Mouse (Mus musculus): ENCODE results near the gene Slamf8. TPM values are rescaled to one million over a fixed set of nuclear protein-coding genes. Genes with fewer than 3 reads are reported as not detected.

Gene Slamf8
- polyA plus RNA-seq, 1 experiment from 2014 or later: not detected

GRCm38 (mm10) chr1:172593321-172593720, 3.0 kb upstream of the Slamf8 start:
- Histone ChIP-seq H3K27me3 (no peaks in the 10 kb centered on the region), H3K36me3 (no peaks in the 10 kb centered on the region), H3K4me3 (no peak overlapping the region), H3K9ac (no peak overlapping the region), H3K4me2 (no peak overlapping the region), H3K27ac (no peak overlapping the region), H3K4me1 (replicated peaks) (no peaks in the 10 kb centered on the region), H3K9me3 (replicated peaks) (no peaks in the 10 kb centered on the region)
- 64% methylated on average over 3 of the region's 3 CpGs for WGBS
- no peak for ATAC-seq (replicated peaks; ENCODE audit: insufficient number of reproducible peaks, insufficient read depth, low FRiP score, low read depth)

GRCm38 (mm10) chr1:172585612-172586567, 4.5 kb downstream of the Slamf8 start:
- Histone ChIP-seq H3K9ac (no peak overlapping the region), H3K27me3 (peaks cover 20% of the 10 kb centered on the region), H3K4me1 (replicated peaks) (peaks cover 3% of the 10 kb centered on the region), H3K4me3 (no peak overlapping the region), H3K27ac (no peak overlapping the region), H3K4me2 (no peak overlapping the region), H3K9me3 (replicated peaks) (no peaks in the 10 kb centered on the region), H3K36me3 (no peaks in the 10 kb centered on the region)
- 25% methylated on average over 26 of the region's 26 CpGs for WGBS
- ATAC-seq (replicated peaks; ENCODE audit: insufficient number of reproducible peaks, insufficient read depth, low FRiP score, low read depth): no peak

GRCm38 (mm10) chr1:172585026-172585425, 5.3 kb downstream of the Slamf8 start:
- H3K9ac ChIP-seq: no peak overlapping the region
- ATAC-seq (replicated peaks; ENCODE audit: insufficient number of reproducible peaks, insufficient read depth, low FRiP score, low read depth): no peak
- H3K27ac ChIP-seq: no peak overlapping the region
- H3K36me3 ChIP-seq: no peaks in the 10 kb centered on the region
- peaks cover 20% of the 10 kb centered on the region for H3K27me3 ChIP-seq
- H3K4me2 ChIP-seq: no peak overlapping the region
- peaks cover 3% of the 10 kb centered on the region for H3K4me1 ChIP-seq (replicated peaks)
- H3K4me3 ChIP-seq: no peak overlapping the region
- H3K9me3 ChIP-seq (replicated peaks): no peaks in the 10 kb centered on the region
- 47% methylated on average over 4 of the region's 4 CpGs for WGBS

- WGBS: 78% methylated on average over 6 of the region's 6 CpGs
- peaks cover 3% of the 10 kb centered on the region for H3K4me1 ChIP-seq (replicated peaks)
- no peak overlapping the region for H3K4me3 ChIP-seq
- H3K9me3 ChIP-seq (replicated peaks): no peaks in the 10 kb centered on the region
- no peaks in the 10 kb centered on the region for H3K36me3 ChIP-seq
- no peak overlapping the region for H3K4me2 ChIP-seq
- H3K27ac ChIP-seq: no peak overlapping the region
- H3K9ac ChIP-seq: no peak overlapping the region
- no peak for ATAC-seq (replicated peaks; ENCODE audit: insufficient number of reproducible peaks, insufficient read depth, low FRiP score, low read depth)
- peaks cover 20% of the 10 kb centered on the region for H3K27me3 ChIP-seq
These were observed 6.1 kb downstream of the Slamf8 start for GRCm38 (mm10) chr1:172584271-172584670.

- peaks cover 15% of the 10 kb centered on the region for H3K27me3 ChIP-seq
- no peak overlapping the region for H3K4me3 ChIP-seq
- no peak for ATAC-seq (replicated peaks; ENCODE audit: insufficient number of reproducible peaks, insufficient read depth, low FRiP score, low read depth)
- 80% methylated on average over 8 of the region's 8 CpGs for WGBS
- H3K9me3 ChIP-seq (replicated peaks): no peaks in the 10 kb centered on the region
- H3K36me3 ChIP-seq: no peaks in the 10 kb centered on the region
- H3K9ac ChIP-seq: no peak overlapping the region
- no peak overlapping the region for H3K4me2 ChIP-seq
- no peak overlapping the region for H3K27ac ChIP-seq
- peaks cover 3% of the 10 kb centered on the region for H3K4me1 ChIP-seq (replicated peaks)
These were observed 7.9 kb downstream of the Slamf8 start for GRCm38 (mm10) chr1:172582436-172582835.

GRCm38 (mm10) chr1:172580116-172580515, 10.3 kb downstream of the Slamf8 start:
- Histone ChIP-seq H3K27ac (no peak overlapping the region), H3K4me1 (replicated peaks) (no peaks in the 10 kb centered on the region), H3K27me3 (peaks cover 12% of the 10 kb centered on the region), H3K4me2 (no peak overlapping the region), H3K4me3 (no peak overlapping the region), H3K36me3 (no peaks in the 10 kb centered on the region), H3K9me3 (replicated peaks) (no peaks in the 10 kb centered on the region), H3K9ac (no peak overlapping the region)
- 69% methylated on average over 6 of the region's 6 CpGs for WGBS
- no peak for ATAC-seq (replicated peaks; ENCODE audit: insufficient number of reproducible peaks, insufficient read depth, low FRiP score, low read depth)

GRCm38 (mm10) chr1:172567758-172568157, 22.6 kb downstream of the Slamf8 start:
- H3K4me1 ChIP-seq (replicated peaks): peaks cover 5% of the 10 kb centered on the region
- no peak for ATAC-seq (replicated peaks; ENCODE audit: insufficient number of reproducible peaks, insufficient read depth, low FRiP score, low read depth)
- WGBS: 33% methylated on average over 4 of the region's 4 CpGs
- H3K4me2 ChIP-seq: no peak overlapping the region
- no peaks in the 10 kb centered on the region for H3K9me3 ChIP-seq (replicated peaks)
- H3K27me3 ChIP-seq: peaks cover 22% of the 10 kb centered on the region
- H3K4me3 ChIP-seq: no peak overlapping the region
- H3K27ac ChIP-seq: no peak overlapping the region
- no peak overlapping the region for H3K9ac ChIP-seq
- no peaks in the 10 kb centered on the region for H3K36me3 ChIP-seq

GRCm38 (mm10) chr1:172566131-172566530, 24.2 kb downstream of the Slamf8 start:
- H3K36me3 ChIP-seq: no peaks in the 10 kb centered on the region
- no peak overlapping the region for H3K4me2 ChIP-seq
- H3K9ac ChIP-seq: no peak overlapping the region
- no peak overlapping the region for H3K4me3 ChIP-seq
- no peaks in the 10 kb centered on the region for H3K9me3 ChIP-seq (replicated peaks)
- H3K27me3 ChIP-seq: peaks cover 27% of the 10 kb centered on the region
- no peak overlapping the region for H3K27ac ChIP-seq
- WGBS: 63% methylated on average over 3 of the region's 3 CpGs
- peaks cover 16% of the 10 kb centered on the region for H3K4me1 ChIP-seq (replicated peaks)
- no peak for ATAC-seq (replicated peaks; ENCODE audit: insufficient number of reproducible peaks, insufficient read depth, low FRiP score, low read depth)

GRCm38 (mm10) chr1:172563465-172563828, 26.9 kb downstream of the Slamf8 start:
- peak overlapping the region; percentile 98 for H3K4me2 ChIP-seq
- H3K36me3 ChIP-seq: no peaks in the 10 kb centered on the region
- peaks cover 37% of the 10 kb centered on the region for H3K27me3 ChIP-seq
- no peaks in the 10 kb centered on the region for H3K9me3 ChIP-seq (replicated peaks)
- 5% methylated on average over 10 of the region's 10 CpGs for WGBS
- peak overlapping the region; percentile 38; the same call in 1 of the 2 replicates for H3K27ac ChIP-seq
- H3K9ac ChIP-seq: peak overlapping the region; percentile 50
- peak overlapping the region; percentile 59 for H3K4me3 ChIP-seq
- H3K4me1 ChIP-seq (replicated peaks): peaks cover 16% of the 10 kb centered on the region
- no peak for ATAC-seq (replicated peaks; ENCODE audit: insufficient number of reproducible peaks, insufficient read depth, low FRiP score, low read depth)

GRCm38 (mm10) chr1:172562641-172563464, 27.5 kb downstream of the Slamf8 start:
- under 1% methylated on average over 66 of the region's 66 CpGs for WGBS
- Histone ChIP-seq H3K27ac (peak overlapping the region; percentile 38; the same call in 1 of the 2 replicates), H3K27me3 (peaks cover 37% of the 10 kb centered on the region)

GRCm38 (mm10) chr1:172555638-172556037, 34.7 kb downstream of the Slamf8 start, which contains the start of gene Vsig8:
TSS of gene Vsig8 (plus strand) at chr1:172555938.
- ATAC-seq (replicated peaks; ENCODE audit: insufficient number of reproducible peaks, insufficient read depth, low FRiP score, low read depth): no peak
- peaks cover 31% of the 10 kb centered on the region for H3K27me3 ChIP-seq

More at GRCm38 (mm10) chr1:172562641-172563464, 27.5 kb downstream of the Slamf8 start:
- H3K36me3 ChIP-seq: no peaks in the 10 kb centered on the region
- peaks cover 16% of the 10 kb centered on the region for H3K4me1 ChIP-seq (replicated peaks)
- no peaks in the 10 kb centered on the region for H3K9me3 ChIP-seq (replicated peaks)
- peak; percentile 67 for ATAC-seq (replicated peaks; ENCODE audit: insufficient number of reproducible peaks, insufficient read depth, low FRiP score, low read depth)
- peak overlapping the region; percentile 50 for H3K9ac ChIP-seq
- peak overlapping the region; percentile 59 for H3K4me3 ChIP-seq
- peak overlapping the region; percentile 98 for H3K4me2 ChIP-seq

More at GRCm38 (mm10) chr1:172555638-172556037, 34.7 kb downstream of the Slamf8 start, which contains the start of gene Vsig8:
- Histone ChIP-seq H3K36me3 (no peaks in the 10 kb centered on the region), H3K4me3 (no peak within 1 kb of the TSS), H3K4me2 (no peak within 1 kb of the TSS), H3K9ac (no peak within 1 kb of the TSS), H3K4me1 (replicated peaks) (peaks cover 15% of the 10 kb centered on the region), H3K9me3 (replicated peaks) (no peaks in the 10 kb centered on the region), H3K27ac (no peak within 1 kb of the TSS)
- 60% methylated on average over 11 of the region's 11 CpGs for WGBS

Data from heart, embryonic 15.5 days (tissue).